29 mouse cellular contexts compared by ENCODE assay signal in the genomic region with DNA sequence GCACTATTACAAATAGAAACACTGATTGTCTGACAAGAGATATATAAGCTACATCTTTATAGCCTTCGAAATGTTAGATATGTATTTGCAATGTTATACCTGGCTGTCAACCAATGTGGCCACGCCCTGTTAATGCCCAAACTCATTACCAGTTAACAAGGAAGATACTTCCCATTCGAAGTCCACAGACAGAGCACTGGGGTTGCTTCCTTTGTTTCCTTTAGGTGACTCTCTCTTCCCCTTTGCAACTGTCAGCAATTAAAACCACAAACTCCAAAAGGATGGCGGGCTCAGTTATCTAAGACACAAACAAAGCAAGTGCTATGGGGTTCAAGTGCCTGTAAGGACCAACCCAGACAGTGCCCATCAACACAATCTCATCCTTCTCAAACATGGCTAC. TPM values are rescaled to one million over a fixed set of nuclear protein-coding genes. Genes with fewer than 3 reads are reported as not detected.
DNase-seq lines count a peak whose midpoint lies in the region; ATAC-seq lines count a peak whose summit lies in the region.
"Had no signal": no experiment of that assay in that cellular context is flagged by ENCODE, and none has a peak within 500 bp of the region (broad histone marks: within the 10 kb centered on the region; RNA-seq: fewer than 3 reads in every experiment).

No protein-coding gene starts in this region.

- H3K4me3 ChIP-seq in liver, embryonic 11.5 days (ENCODE audit: low read depth, low read length) = no peak overlapping the region
- H3K4me3 ChIP-seq: embryonic facial prominence, embryonic 10.5 days; embryonic facial prominence, embryonic 13.5 days; erythroblast, embryonic 14.5 days; forebrain, embryonic 12.5 days; forebrain, embryonic 15.5 days; heart, embryonic 13.5 days; hindbrain, embryonic 10.5 days; hindbrain, embryonic 13.5 days; intestine, embryonic 15.5 days had no signal

- peaks cover 14% of the 10 kb centered on the region; the same call in 1 of the 2 replicates for H3K4me1 ChIP-seq in liver, embryonic 11.5 days (replicated peaks; ENCODE audit: control insufficient read depth, insufficient read depth, low read length)

- H3K36me3 ChIP-seq in liver, embryonic 11.5 days (ENCODE audit: control insufficient read depth, insufficient read depth, low read length) = no peaks in the 10 kb centered on the region
- H3K36me3 ChIP-seq: embryonic facial prominence, embryonic 10.5 days; embryonic facial prominence, embryonic 13.5 days; forebrain, embryonic 12.5 days; forebrain, embryonic 15.5 days; heart, embryonic 13.5 days; hindbrain, embryonic 10.5 days; hindbrain, embryonic 13.5 days; intestine, embryonic 15.5 days had no signal

- ATAC-seq in granulocyte monocyte progenitor cell, adult 5-6 weeks (replicated peaks; ENCODE audit: poor library complexity, severe bottlenecking) = peak; percentile 68
- ATAC-seq in megakaryocyte progenitor cell, adult 5-6 weeks (replicated peaks; ENCODE audit: poor library complexity) = peak; percentile 67
- ATAC-seq in liver, embryonic 11.5 days (replicated peaks; ENCODE audit: low FRiP score) = no peak
- ATAC-seq: forebrain, embryonic 15.5 days; hindbrain, embryonic 16.5 days; intestine, embryonic 15.5 days; Patski had no signal

- 57% methylated on average over 4 of the region's 4 CpGs for WGBS in liver, embryonic 11.5 days

- no peak overlapping the region for H3K9ac ChIP-seq in liver, embryonic 11.5 days (ENCODE audit: low read depth, low read length)
- H3K9ac ChIP-seq: embryonic facial prominence, embryonic 13.5 days; forebrain, embryonic 12.5 days; forebrain, embryonic 15.5 days; heart, embryonic 13.5 days; hindbrain, embryonic 13.5 days; intestine, embryonic 15.5 days had no signal

- DNase-seq in 416B (ENCODE audit: low read depth) (peak; percentile 45), adipocyte (ENCODE audit: low spot score) (no peak)
- peak; percentile 10 for DNase-seq in Muller cell, postnatal 12 days (ENCODE audit: inconsistent ontology term)
- DNase-seq in liver, embryonic 11.5 days (ENCODE audit: low spot score) = no peak
- DNase-seq: adrenal gland, adult 2 months; adrenal gland, postnatal 14 days; cerebellum, adult 11-12 months; cerebellum, adult 8-10 months; cerebellum, postnatal 10 days; embryo, embryonic 11 days; gastrocnemius, postnatal 10 days; gastrocnemius, postnatal 36 days; heart, adult 11 months; heart, postnatal 10 days; heart, postnatal 36 days; kidney, adult 11 months had no signal

- H3K4me2 ChIP-seq in liver, embryonic 11.5 days = no peak overlapping the region
- H3K4me2 ChIP-seq: embryonic facial prominence, embryonic 13.5 days; forebrain, embryonic 12.5 days; forebrain, embryonic 15.5 days; heart, embryonic 13.5 days; hindbrain, embryonic 13.5 days; intestine, embryonic 15.5 days had no signal

- no peaks in the 10 kb centered on the region for H3K27me3 ChIP-seq in liver, embryonic 11.5 days (replicated peaks; ENCODE audit: control insufficient read depth, insufficient read depth, low read length)
- H3K27me3 ChIP-seq: embryonic facial prominence, embryonic 13.5 days; forebrain, embryonic 12.5 days; forebrain, embryonic 15.5 days; heart, embryonic 13.5 days; hindbrain, embryonic 13.5 days; intestine, embryonic 15.5 days; Patski had no signal

- no peak overlapping the region for H3K27ac ChIP-seq in liver, embryonic 11.5 days (ENCODE audit: low read depth, low read length)
- H3K27ac ChIP-seq: embryonic facial prominence, embryonic 10.5 days; embryonic facial prominence, embryonic 13.5 days; forebrain, embryonic 12.5 days; forebrain, embryonic 15.5 days; heart, embryonic 13.5 days; hindbrain, embryonic 10.5 days; hindbrain, embryonic 13.5 days; intestine, embryonic 15.5 days had no signal

- no peaks in the 10 kb centered on the region for H3K9me3 ChIP-seq in liver, embryonic 11.5 days (ENCODE audit: control insufficient read depth, low read length)
- H3K9me3 ChIP-seq: embryonic facial prominence, embryonic 10.5 days; embryonic facial prominence, embryonic 13.5 days; forebrain, embryonic 12.5 days; forebrain, embryonic 15.5 days; heart, embryonic 13.5 days; hindbrain, embryonic 10.5 days; hindbrain, embryonic 13.5 days; intestine, embryonic 15.5 days had no signal

RNA-seq across cellular contexts. Expression of a gene that starts 43.8 kb away (rescaled TPM):
- 48.8 and 58.5 TPM in 2 replicates for total RNA-seq in granulocyte monocyte progenitor cell, adult 5-6 weeks (2014; fragmentation: Nextera tagmentation)
- total RNA-seq in granulocyte monocyte progenitor cell, adult 5-6 weeks (2017) = 21.3 and 24.0 TPM in 2 replicates
- total RNA-seq in megakaryocyte progenitor cell, adult 5-6 weeks (2015) = 37.6 and 40.6 TPM in 2 replicates
- 14.2 and 15.0 TPM in 2 replicates for total RNA-seq in megakaryocyte progenitor cell, adult 5-6 weeks (2017)
- polyA plus RNA-seq in liver, embryonic 11.5 days (2014; fragmentation: Nextera tagmentation; extraction: Ambion mirVana) = 12.1 and 12.3 TPM in 2 replicates

Comparison
In these comparisons a context has a peak if more than half of its experiments do, and no peak if none do; other contexts are left out.
1. DNase-seq: peak in 416B (single experiment) and Muller cell, postnatal 12 days (single experiment); none in liver, embryonic 11.5 days (single experiment) and adipocyte (single experiment).